Mouse (Mus musculus): ENCODE data around the gene Arhgef11. TPM values are rescaled to one million over a fixed set of nuclear protein-coding genes. Genes with fewer than 3 reads are reported as not detected.
A peak's percentile ranks its signal among the peaks of the same experiment; 100 is the strongest.

The Arhgef11 gene
- polyA plus RNA-seq, 1 experiment from 2014 or later = 11.0 TPM

- 0 out of 2 replicates have a peak overlapping the region, but pooled peaks have one; percentile 4 for H3K4me3 ChIP-seq (replicated peaks; ENCODE audit: low read depth, low read length)
- ATAC-seq (replicated peaks; ENCODE audit: low FRiP score, low read depth) (no peak), DNase-seq (ENCODE audit: low spot score) (no peak)
- 0 out of 2 replicates have a peak overlapping the region, but pooled peaks have one; percentile 15 for H3K9ac ChIP-seq (ENCODE audit: low read depth, low read length)
- no peak for TF ChIP-seq CTCF (IDR thresholded peaks at IDR 0.05; ENCODE audit: low read depth)
- no peaks in the 10 kb centered on the region for H3K9me3 ChIP-seq (replicated peaks; ENCODE audit: low read length)
- H3K27ac ChIP-seq = peak overlapping the region; percentile 86
- H3K27me3 ChIP-seq (ENCODE audit: insufficient read depth, low read length) = no peaks in the 10 kb centered on the region
- WGBS = 72% methylated on average over 5 of the region's 5 CpGs
- H3K4me1 ChIP-seq (replicated peaks; ENCODE audit: insufficient read depth, low read length) = peaks cover 52% of the 10 kb centered on the region
- no peaks in the 10 kb centered on the region for H3K36me3 ChIP-seq (ENCODE audit: insufficient read depth, low read length)
- peak overlapping the region; percentile 41 for H3K4me2 ChIP-seq (ENCODE audit: low read length)
Observed at GRCm38 (mm10) chr3:87765631-87766283, 148.4 kb downstream of the Arhgef11 start.

DNA sequence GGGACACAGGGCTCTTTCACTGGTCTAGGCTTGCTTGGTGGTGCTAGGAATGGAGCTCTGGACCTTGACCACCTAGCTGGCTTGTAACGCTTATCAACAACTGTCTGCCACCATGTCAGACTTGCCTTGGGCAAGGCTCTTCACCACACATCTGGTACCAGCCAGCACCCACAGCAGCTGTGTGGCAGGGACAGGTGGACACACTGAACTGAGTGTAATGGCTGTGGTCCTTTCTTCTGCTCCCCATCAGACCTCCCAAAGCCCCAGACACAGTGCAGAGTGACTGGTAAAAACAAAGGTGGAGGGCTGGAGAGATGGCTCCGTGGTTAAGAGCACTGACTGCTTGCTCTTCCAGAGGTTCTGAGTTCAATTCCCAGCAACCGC, 148.9 kb downstream of the Arhgef11 start:
- Histone ChIP-seq H3K4me1 (replicated peaks; ENCODE audit: insufficient read depth, low read length) (peaks cover 57% of the 10 kb centered on the region), H3K9me3 (replicated peaks; ENCODE audit: low read length) (no peaks in the 10 kb centered on the region), H3K9ac (ENCODE audit: low read depth, low read length) (no peak overlapping the region), H3K36me3 (ENCODE audit: insufficient read depth, low read length) (no peaks in the 10 kb centered on the region), H3K4me2 (ENCODE audit: low read length) (peak overlapping the region; percentile 41), H3K4me3 (replicated peaks; ENCODE audit: low read depth, low read length) (0 out of 2 replicates have a peak overlapping the region, but pooled peaks have one; percentile 4), H3K27ac (peak overlapping the region; percentile 86), H3K27me3 (ENCODE audit: insufficient read depth, low read length) (no peaks in the 10 kb centered on the region)
- ATAC-seq (replicated peaks; ENCODE audit: low FRiP score, low read depth) (no peak), DNase-seq (ENCODE audit: low spot score) (no peak)
- no peak for TF ChIP-seq CTCF (IDR thresholded peaks at IDR 0.05; ENCODE audit: low read depth)
- 81% methylated on average over 3 of the region's 3 CpGs for WGBS

GRCm38 (mm10) chr3:87767764-87768163, 150.4 kb downstream of the Arhgef11 start:
- Histone ChIP-seq H3K4me2 (ENCODE audit: low read length) (peak overlapping the region; percentile 69), H3K27ac (peak overlapping the region; percentile 86), H3K4me3 (replicated peaks; ENCODE audit: low read depth, low read length) (peak overlapping the region; percentile 45), H3K9ac (ENCODE audit: low read depth, low read length) (peak overlapping the region; percentile 55), H3K4me1 (replicated peaks; ENCODE audit: insufficient read depth, low read length) (peaks cover 47% of the 10 kb centered on the region), H3K36me3 (ENCODE audit: insufficient read depth, low read length) (no peaks in the 10 kb centered on the region), H3K27me3 (ENCODE audit: insufficient read depth, low read length) (no peaks in the 10 kb centered on the region), H3K9me3 (replicated peaks; ENCODE audit: low read length) (no peaks in the 10 kb centered on the region)
- peak; percentile 41 for ATAC-seq (replicated peaks; ENCODE audit: low FRiP score, low read depth)
- TF ChIP-seq CTCF (IDR thresholded peaks at IDR 0.05; ENCODE audit: low read depth) = no peak
- WGBS = 10% methylated on average over 8 of the region's 8 CpGs
- peak; percentile 55 for DNase-seq (ENCODE audit: low spot score)

- Histone ChIP-seq H3K36me3 (ENCODE audit: insufficient read depth, low read length) (no peaks in the 10 kb centered on the region), H3K9me3 (replicated peaks; ENCODE audit: low read length) (no peaks in the 10 kb centered on the region), H3K4me2 (ENCODE audit: low read length) (peak overlapping the region; percentile 69), H3K9ac (ENCODE audit: low read depth, low read length) (peak overlapping the region; percentile 55), H3K27ac (peak overlapping the region; percentile 86), H3K4me3 (replicated peaks; ENCODE audit: low read depth, low read length) (peak overlapping the region; percentile 45), H3K4me1 (replicated peaks; ENCODE audit: insufficient read depth, low read length) (peaks cover 42% of the 10 kb centered on the region), H3K27me3 (ENCODE audit: insufficient read depth, low read length) (no peaks in the 10 kb centered on the region)
- ATAC-seq (replicated peaks; ENCODE audit: low FRiP score, low read depth) = no peak
- DNase-seq (ENCODE audit: low spot score) = peak; percentile 52
- TF ChIP-seq CTCF (IDR thresholded peaks at IDR 0.05; ENCODE audit: low read depth) = no peak
- WGBS = 31% methylated on average over 6 of the region's 6 CpGs
Observed at GRCm38 (mm10) chr3:87768431-87768830, 151.1 kb downstream of the Arhgef11 start.

DNA sequence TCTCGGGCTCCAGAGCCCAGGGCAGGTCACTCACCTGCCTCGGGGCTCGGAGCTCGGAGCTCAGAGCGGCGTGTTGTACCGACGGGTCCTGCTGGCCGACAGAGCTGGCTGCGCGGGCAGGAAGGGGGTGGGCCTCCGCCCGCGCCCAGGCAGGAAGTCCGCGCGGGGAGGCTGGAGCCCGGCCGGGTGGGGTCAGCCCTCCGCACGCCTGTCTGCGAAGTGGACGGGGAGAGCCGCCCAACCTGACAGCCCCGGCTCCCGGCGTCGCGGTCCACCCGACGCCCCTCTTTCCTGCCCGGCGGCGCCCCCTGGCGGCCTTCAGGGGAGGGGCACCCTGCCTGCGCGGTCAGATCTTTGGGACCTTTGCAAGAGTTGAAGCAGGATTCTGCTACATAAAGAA, 151.5 kb downstream of the Arhgef11 start:
- Histone ChIP-seq H3K4me3 (replicated peaks; ENCODE audit: low read depth, low read length) (peak overlapping the region; percentile 45), H3K27me3 (ENCODE audit: insufficient read depth, low read length) (no peaks in the 10 kb centered on the region), H3K36me3 (ENCODE audit: insufficient read depth, low read length) (no peaks in the 10 kb centered on the region), H3K9ac (ENCODE audit: low read depth, low read length) (peak overlapping the region; percentile 55), H3K4me1 (replicated peaks; ENCODE audit: insufficient read depth, low read length) (peaks cover 40% of the 10 kb centered on the region), H3K9me3 (replicated peaks; ENCODE audit: low read length) (no peaks in the 10 kb centered on the region), H3K4me2 (ENCODE audit: low read length) (peak overlapping the region; percentile 69), H3K27ac (peak overlapping the region; percentile 86)
- peak; percentile 93 for TF ChIP-seq CTCF (IDR thresholded peaks at IDR 0.05; ENCODE audit: low read depth)
- WGBS = under 1% methylated on average over 36 of the region's 37 CpGs
- DNase-seq (ENCODE audit: low spot score) = peak; percentile 95
- peak; percentile 83 for ATAC-seq (replicated peaks; ENCODE audit: low FRiP score, low read depth)

- no peak for ATAC-seq (replicated peaks; ENCODE audit: low FRiP score, low read depth)
- Histone ChIP-seq H3K36me3 (ENCODE audit: insufficient read depth, low read length) (no peaks in the 10 kb centered on the region), H3K9me3 (replicated peaks; ENCODE audit: low read length) (no peaks in the 10 kb centered on the region), H3K4me3 (replicated peaks; ENCODE audit: low read depth, low read length) (no peak overlapping the region), H3K4me2 (ENCODE audit: low read length) (no peak overlapping the region), H3K9ac (ENCODE audit: low read depth, low read length) (no peak overlapping the region), H3K4me1 (replicated peaks; ENCODE audit: insufficient read depth, low read length) (peaks cover 37% of the 10 kb centered on the region), H3K27ac (no peak overlapping the region), H3K27me3 (ENCODE audit: insufficient read depth, low read length) (no peaks in the 10 kb centered on the region)
- no peak for TF ChIP-seq CTCF (IDR thresholded peaks at IDR 0.05; ENCODE audit: low read depth)
- WGBS = 78% methylated on average over 8 of the region's 8 CpGs
- no peak for DNase-seq (ENCODE audit: low spot score)
Observed at GRCm38 (mm10) chr3:87769506-87769905, 152.1 kb downstream of the Arhgef11 start.

All from kidney, postnatal 0 days (tissue).